Mouse (Mus musculus) intestine, embryonic 16.5 days (tissue): ENCODE results near the gene Slc41a2. TPM values are rescaled to one million over a fixed set of nuclear protein-coding genes. Genes with fewer than 3 reads are reported as not detected.

Source experiments
- ATAC-seq: fragments of 200-750 bp; cut with Nextera tagmentation; 2 replicates; pipeline ENCODE4 v1.8.0; 2017; ENCODE audit warnings: moderate TSS enrichment, moderate library complexity
- H3K27ac ChIP-seq: fragments of 300-500 bp; sonication (generic); 2 replicates; pipeline ENCODE4 v1.5.1; 2014; ENCODE audit warnings: mild to moderate bottlenecking, low read length
- H3K27me3 ChIP-seq: fragments of 300-500 bp; sonication (generic); replicated peaks from 2 replicates; pipeline ENCODE4 v1.6.1; 2014; ENCODE audit warnings: low read length, control low read depth, mixed read lengths; ENCODE audit not compliant: control insufficient read depth, insufficient read depth
- H3K36me3 ChIP-seq: fragments of 300-500 bp; sonication (generic); 2 replicates; pipeline ENCODE4 v1.6.1; 2014; ENCODE audit warnings: low read length, control low read depth; ENCODE audit not compliant: control insufficient read depth, insufficient read depth
- H3K4me1 ChIP-seq: fragments of 300-500 bp; sonication (generic); 2 replicates; pipeline ENCODE4 v1.6.1; 2014; ENCODE audit warnings: low read length, control low read depth, mixed read lengths; ENCODE audit not compliant: control insufficient read depth, insufficient read depth
- H3K4me2 ChIP-seq: fragments of 300-500 bp; sonication (generic); 2 replicates; pipeline ENCODE4 v1.6.1; 2014; ENCODE audit warnings: low read depth, low read length, control low read depth
- H3K4me3 ChIP-seq: fragments of 300-500 bp; sonication (generic); 2 replicates; pipeline ENCODE4 v1.5.1; 2014; ENCODE audit warnings: mild to moderate bottlenecking, low read length
- H3K9ac ChIP-seq: fragments of 300-500 bp; sonication (generic); 2 replicates; pipeline ENCODE4 v1.6.1; 2014; ENCODE audit warnings: low read depth, low read length
- H3K9me3 ChIP-seq: fragments of 300-500 bp; sonication (generic); 2 replicates; pipeline ENCODE4 v1.6.1; 2016; ENCODE audit warnings: low read length, control low read depth; ENCODE audit not compliant: control insufficient read depth
- WGBS: fragments of 180-500 bp; shearing (Covaris S2); extraction: QIAGEN DNeasy Blood & Tissue Kit; methylation state at CpG from one replicate; pipeline ENCODE4 v1.1.7; 2014; 5-methylcytosine and 5-hydroxymethylcytosine counted together
- polyA plus RNA-seq: library from polyadenylated mRNA; unstranded; fragments of >200 nt; fragmentation: Nextera tagmentation; extraction: Ambion mirVana; gene quantifications from 2 replicates; pipeline ENCODE4 v1.2.1, GENCODE M21; 2015

Slc41a2 gene
- polyA plus RNA-seq, 1 experiment from 2014 or later = 0.71 TPM

- Histone ChIP-seq H3K27me3 (no peaks in the 10 kb centered on the region), H3K4me1 (no peaks in the 10 kb centered on the region), H3K36me3 (no peaks in the 10 kb centered on the region; the same call in 1 of the 2 replicates), H3K4me2 (no peak overlapping the region), H3K9me3 (no peaks in the 10 kb centered on the region; the same call in 1 of the 2 replicates), H3K4me3 (no peak overlapping the region), H3K9ac (no peak overlapping the region), H3K27ac (no peak overlapping the region)
- 93% methylated on average over 17 of the region's 17 CpGs for WGBS
- no peak for ATAC-seq
These were observed 146.2 kb downstream of the Slc41a2 start for GRCm38 (mm10) chr10:83191476-83191875.

- Histone ChIP-seq H3K36me3 (no peaks in the 10 kb centered on the region; the same call in 1 of the 2 replicates), H3K4me3 (no peak overlapping the region), H3K4me1 (0 out of 2 replicates have a peak, but pooled peaks cover 3% of the 10 kb centered on the region), H3K4me2 (no peak overlapping the region), H3K27me3 (no peaks in the 10 kb centered on the region), H3K9ac (no peak overlapping the region), H3K9me3 (no peaks in the 10 kb centered on the region; the same call in 1 of the 2 replicates), H3K27ac (no peak overlapping the region)
- no peak for ATAC-seq
- 96% methylated on average over 5 of the region's 5 CpGs for WGBS
These were observed 148.6 kb downstream of the Slc41a2 start for GRCm38 (mm10) chr10:83189071-83189470.

- no peak overlapping the region for H3K4me3 ChIP-seq
- no peak overlapping the region for H3K27ac ChIP-seq
- no peak for ATAC-seq
- 0 out of 2 replicates have a peak, but pooled peaks cover 6% of the 10 kb centered on the region for H3K4me1 ChIP-seq
- no peak overlapping the region for H3K4me2 ChIP-seq
- no peaks in the 10 kb centered on the region; the same call in 1 of the 2 replicates for H3K36me3 ChIP-seq
- no peaks in the 10 kb centered on the region for H3K27me3 ChIP-seq
- WGBS = 60% methylated on average over 5 of the region's 5 CpGs
- no peaks in the 10 kb centered on the region; the same call in 1 of the 2 replicates for H3K9me3 ChIP-seq
- H3K9ac ChIP-seq = no peak overlapping the region
These were observed 150.7 kb downstream of the Slc41a2 start for GRCm38 (mm10) chr10:83186984-83187383.

- H3K9me3 ChIP-seq = no peaks in the 10 kb centered on the region; the same call in 1 of the 2 replicates
- H3K27ac ChIP-seq = no peak overlapping the region
- H3K4me3 ChIP-seq = no peak overlapping the region
- H3K27me3 ChIP-seq = no peaks in the 10 kb centered on the region
- H3K36me3 ChIP-seq = no peaks in the 10 kb centered on the region; the same call in 1 of the 2 replicates
- H3K9ac ChIP-seq = no peak overlapping the region
- no peak for ATAC-seq
- 87% methylated on average over 8 of the region's 8 CpGs for WGBS
- 0 out of 2 replicates have a peak, but pooled peaks cover 6% of the 10 kb centered on the region for H3K4me1 ChIP-seq
- no peak overlapping the region for H3K4me2 ChIP-seq
These were observed 151.5 kb downstream of the Slc41a2 start for GRCm38 (mm10) chr10:83186167-83186566.

- no peak overlapping the region for H3K9ac ChIP-seq
- no peak overlapping the region for H3K4me2 ChIP-seq
- H3K4me3 ChIP-seq = no peak overlapping the region
- H3K4me1 ChIP-seq = 0 out of 2 replicates have a peak, but pooled peaks cover 6% of the 10 kb centered on the region
- no peak overlapping the region for H3K27ac ChIP-seq
- H3K27me3 ChIP-seq = no peaks in the 10 kb centered on the region
- 90% methylated on average over 6 of the region's 6 CpGs for WGBS
- no peak for ATAC-seq
- H3K36me3 ChIP-seq = no peaks in the 10 kb centered on the region
- no peaks in the 10 kb centered on the region for H3K9me3 ChIP-seq
These were observed 152.6 kb downstream of the Slc41a2 start for GRCm38 (mm10) chr10:83185121-83185520.

- no peak overlapping the region for H3K4me2 ChIP-seq
- H3K27ac ChIP-seq = no peak overlapping the region
- peaks cover under 1% of the 10 kb centered on the region; the same call in 1 of the 2 replicates for H3K9me3 ChIP-seq
- H3K36me3 ChIP-seq = no peaks in the 10 kb centered on the region
- H3K4me1 ChIP-seq = 0 out of 2 replicates have a peak, but pooled peaks cover 6% of the 10 kb centered on the region
- 64% methylated on average over 7 of the region's 7 CpGs for WGBS
- ATAC-seq = no peak
- no peak overlapping the region for H3K4me3 ChIP-seq
- no peaks in the 10 kb centered on the region for H3K27me3 ChIP-seq
- no peak overlapping the region for H3K9ac ChIP-seq
These were observed 153.1 kb downstream of the Slc41a2 start for GRCm38 (mm10) chr10:83184480-83185069.

GRCm38 (mm10) chr10:83183634-83184479 is 153.8 kb downstream of the Slc41a2 start:
- Histone ChIP-seq H3K4me3 (no peak overlapping the region), H3K4me2 (no peak overlapping the region), H3K9ac (no peak overlapping the region), H3K9me3 (peaks cover 7% of the 10 kb centered on the region), H3K4me1 (0 out of 2 replicates have a peak, but pooled peaks cover 6% of the 10 kb centered on the region), H3K36me3 (no peaks in the 10 kb centered on the region), H3K27ac (no peak overlapping the region), H3K27me3 (no peaks in the 10 kb centered on the region)
- 54% methylated on average over 12 of the region's 12 CpGs for WGBS
- no peak for ATAC-seq

- ATAC-seq = no peak
- 0 out of 2 replicates have a peak, but pooled peaks cover 9% of the 10 kb centered on the region for H3K4me1 ChIP-seq
- no peak overlapping the region for H3K27ac ChIP-seq
- peaks cover 7% of the 10 kb centered on the region for H3K9me3 ChIP-seq
- H3K36me3 ChIP-seq = no peaks in the 10 kb centered on the region
- WGBS = 34% methylated on average over 8 of the region's 8 CpGs
- H3K4me3 ChIP-seq = no peak overlapping the region
- H3K4me2 ChIP-seq = no peak overlapping the region
- H3K27me3 ChIP-seq = no peaks in the 10 kb centered on the region
- H3K9ac ChIP-seq = no peak overlapping the region
These were observed 155.1 kb downstream of the Slc41a2 start for GRCm38 (mm10) chr10:83182573-83182960.

GRCm38 (mm10) chr10:83181831-83182572 is 155.7 kb downstream of the Slc41a2 start:
- Histone ChIP-seq H3K4me3 (no peak overlapping the region), H3K4me1 (peaks cover 15% of the 10 kb centered on the region; the same call in 1 of the 2 replicates), H3K27me3 (no peaks in the 10 kb centered on the region), H3K4me2 (no peak overlapping the region), H3K9ac (no peak overlapping the region), H3K27ac (no peak overlapping the region), H3K9me3 (peaks cover 7% of the 10 kb centered on the region), H3K36me3 (no peaks in the 10 kb centered on the region)
- WGBS = 77% methylated on average over 15 of the region's 15 CpGs
- ATAC-seq = no peak
